In the genomic region with DNA sequence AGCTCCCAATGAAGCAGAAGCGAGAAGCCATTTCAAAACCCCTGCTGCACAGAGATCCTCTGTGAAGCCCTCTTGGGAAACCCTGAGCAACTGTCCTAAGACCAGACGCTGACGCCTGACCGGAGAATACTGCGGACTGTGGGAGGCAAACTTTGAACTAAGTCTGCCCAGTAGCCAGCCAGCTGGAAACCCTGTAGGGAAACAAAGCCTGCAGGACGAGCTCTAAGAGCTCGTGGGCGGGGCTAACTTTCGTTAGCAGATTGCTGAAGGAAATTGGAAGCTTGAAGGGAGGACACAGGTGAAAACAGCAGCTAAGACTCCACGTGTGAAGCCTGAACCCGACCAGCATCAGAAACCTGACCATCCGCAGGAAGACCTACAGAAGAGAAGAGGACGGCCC, we compare ENCODE assay signal across 14 mouse cellular contexts. TPM values are rescaled to one million over a fixed set of nuclear protein-coding genes. Genes with fewer than 3 reads are reported as not detected.
DNase-seq lines count a peak whose midpoint lies in the region; ATAC-seq and TF ChIP-seq lines count a peak whose summit lies in the region.
"Had no signal": no experiment of that assay in that cellular context is flagged by ENCODE, and none has a peak within 500 bp of the region (broad histone marks: within the 10 kb centered on the region; RNA-seq: fewer than 3 reads in every experiment).

No protein-coding gene starts in this region.

- peak overlapping the region; percentile 23 for H3K4me2 ChIP-seq in midbrain, embryonic 12.5 days (replicated peaks)
- H3K4me2 ChIP-seq in midbrain, postnatal 0 days (ENCODE audit: low read depth, low read length, poor library complexity, severe bottlenecking), result no peak overlapping the region; the same call in 1 of the 2 replicates
- peak overlapping the region; percentile 38 for H3K4me2 ChIP-seq in forebrain, embryonic 16.5 days (ENCODE audit: low read length)
- peak overlapping the region; percentile 26 for H3K4me2 ChIP-seq in stomach, embryonic 16.5 days (ENCODE audit: low read depth, low read length)
- no peak overlapping the region for H3K4me2 ChIP-seq in liver, postnatal 0 days (ENCODE audit: low read depth, low read length)
- H3K4me2 ChIP-seq: liver, embryonic 13.5 days had no signal

- peaks cover 18% of the 10 kb centered on the region for H3K4me1 ChIP-seq in midbrain, embryonic 12.5 days
- H3K4me1 ChIP-seq in midbrain, postnatal 0 days (ENCODE audit: insufficient read depth, low read length), result no peaks in the 10 kb centered on the region; the same call in 1 of the 2 replicates
- H3K4me1 ChIP-seq in forebrain, embryonic 16.5 days (replicated peaks; ENCODE audit: control insufficient read depth, insufficient read depth, low read length), result peaks cover 10% of the 10 kb centered on the region
- H3K4me1 ChIP-seq in stomach, embryonic 16.5 days (ENCODE audit: control insufficient read depth, insufficient read depth, low read length), result peaks cover 5% of the 10 kb centered on the region; the same call in 1 of the 2 replicates
- no peaks in the 10 kb centered on the region for H3K4me1 ChIP-seq in liver, postnatal 0 days (ENCODE audit: insufficient read depth)
- H3K4me1 ChIP-seq: liver, embryonic 13.5 days had no signal

- H3K27ac ChIP-seq in midbrain, embryonic 12.5 days (replicated peaks), result no peak overlapping the region; the same call in 1 of the 2 replicates
- no peak overlapping the region for H3K27ac ChIP-seq in midbrain, postnatal 0 days (ENCODE audit: low read depth, low read length)
- H3K27ac ChIP-seq in forebrain, embryonic 16.5 days (ENCODE audit: low read length), result no peak overlapping the region
- H3K27ac ChIP-seq in stomach, embryonic 16.5 days (ENCODE audit: low read length), result no peak overlapping the region
- no peak overlapping the region for H3K27ac ChIP-seq in liver, postnatal 0 days (ENCODE audit: low read depth)
- H3K27ac ChIP-seq: liver, embryonic 13.5 days had no signal

- no peak for ATAC-seq in midbrain, embryonic 12.5 days (ENCODE audit: low FRiP score, low read depth)
- ATAC-seq in midbrain, postnatal 0 days (ENCODE audit: low FRiP score), result no peak
- no peak for ATAC-seq in forebrain, embryonic 16.5 days
- ATAC-seq in stomach, embryonic 16.5 days (ENCODE audit: insufficient read depth, low FRiP score), result no peak
- ATAC-seq in liver, postnatal 0 days, result no peak

- no peak for DNase-seq in midbrain, postnatal 0 days (ENCODE audit: low spot score)
- DNase-seq in kidney, postnatal 25 days, result peak; percentile 59 to 78
- DNase-seq in adrenal gland, adult 8-10 months, result no peak
- no peak for DNase-seq in liver, postnatal 0 days
- no peak for DNase-seq in adipocyte (ENCODE audit: low spot score)
- DNase-seq: cerebellum, postnatal 25 days; gastrocnemius, postnatal 14 days; liver, embryonic 13.5 days; thymus, postnatal 14 days had no signal

- no peak for TF ChIP-seq EP300 in liver, postnatal 0 days (IDR thresholded peaks at IDR 0.05; ENCODE audit: low read depth)

- TF ChIP-seq CTCF in midbrain, postnatal 0 days (IDR thresholded peaks at IDR 0.05), result no peak
- TF ChIP-seq CTCF in liver, postnatal 0 days (IDR thresholded peaks at IDR 0.05; ENCODE audit: low read depth), result no peak

- H3K9ac ChIP-seq in midbrain, embryonic 12.5 days (replicated peaks), result no peak overlapping the region
- no peak overlapping the region for H3K9ac ChIP-seq in midbrain, postnatal 0 days (replicated peaks; ENCODE audit: low read length, poor library complexity, severe bottlenecking)
- peak overlapping the region; percentile 45 for H3K9ac ChIP-seq in forebrain, embryonic 16.5 days (replicated peaks; ENCODE audit: low read depth, low read length)
- H3K9ac ChIP-seq in stomach, embryonic 16.5 days (ENCODE audit: low read length), result no peak overlapping the region
- H3K9ac ChIP-seq in liver, postnatal 0 days (replicated peaks), result no peak overlapping the region
- H3K9ac ChIP-seq: liver, embryonic 13.5 days had no signal

- H3K27me3 ChIP-seq in midbrain, embryonic 12.5 days, result peaks cover 7% of the 10 kb centered on the region; the same call in 1 of the 2 replicates
- H3K27me3 ChIP-seq in midbrain, postnatal 0 days (ENCODE audit: insufficient read depth, low read length), result no peaks in the 10 kb centered on the region
- no peaks in the 10 kb centered on the region for H3K27me3 ChIP-seq in forebrain, embryonic 16.5 days (replicated peaks; ENCODE audit: control insufficient read depth, insufficient read depth, low read length)
- H3K27me3 ChIP-seq in stomach, embryonic 16.5 days (ENCODE audit: control insufficient read depth, insufficient read depth, low read length), result no peaks in the 10 kb centered on the region
- no peaks in the 10 kb centered on the region for H3K27me3 ChIP-seq in liver, postnatal 0 days (ENCODE audit: insufficient read depth, low read length)

- no peaks in the 10 kb centered on the region for H3K36me3 ChIP-seq in midbrain, embryonic 12.5 days
- H3K36me3 ChIP-seq in midbrain, postnatal 0 days (ENCODE audit: insufficient read depth, low read length), result no peaks in the 10 kb centered on the region
- H3K36me3 ChIP-seq in forebrain, embryonic 16.5 days (ENCODE audit: control insufficient read depth, insufficient read depth), result no peaks in the 10 kb centered on the region
- H3K36me3 ChIP-seq in stomach, embryonic 16.5 days (ENCODE audit: control insufficient read depth, insufficient read depth, low read length), result no peaks in the 10 kb centered on the region
- no peaks in the 10 kb centered on the region for H3K36me3 ChIP-seq in liver, postnatal 0 days (replicated peaks; ENCODE audit: insufficient read depth, low read length)
- H3K36me3 ChIP-seq: liver, embryonic 13.5 days had no signal

- no peaks in the 10 kb centered on the region for H3K9me3 ChIP-seq in midbrain, embryonic 12.5 days
- no peaks in the 10 kb centered on the region for H3K9me3 ChIP-seq in midbrain, postnatal 0 days (ENCODE audit: low read length)
- H3K9me3 ChIP-seq in forebrain, embryonic 16.5 days (ENCODE audit: control insufficient read depth, low read length), result no peaks in the 10 kb centered on the region
- no peaks in the 10 kb centered on the region for H3K9me3 ChIP-seq in stomach, embryonic 16.5 days (replicated peaks; ENCODE audit: control insufficient read depth, low read length)
- no peaks in the 10 kb centered on the region for H3K9me3 ChIP-seq in liver, postnatal 0 days (ENCODE audit: low read length)
- H3K9me3 ChIP-seq: liver, embryonic 13.5 days; megakaryocyte, embryonic 14.5 days had no signal

- H3K4me3 ChIP-seq in midbrain, embryonic 12.5 days, result no peak overlapping the region
- no peak overlapping the region for H3K4me3 ChIP-seq in midbrain, postnatal 0 days (ENCODE audit: low read depth, low read length)
- H3K4me3 ChIP-seq in forebrain, embryonic 16.5 days (replicated peaks; ENCODE audit: low read length), result no peak overlapping the region
- H3K4me3 ChIP-seq in stomach, embryonic 16.5 days (replicated peaks; ENCODE audit: low read length), result no peak overlapping the region
- no peak overlapping the region for H3K4me3 ChIP-seq in liver, postnatal 0 days (ENCODE audit: low read depth, low read length)
- H3K4me3 ChIP-seq: liver, embryonic 13.5 days; megakaryocyte, embryonic 14.5 days had no signal

- 5% methylated on average over 13 of the region's 13 CpGs for WGBS in midbrain, embryonic 12.5 days
- 6% methylated on average over 13 of the region's 13 CpGs for WGBS in midbrain, postnatal 0 days
- 4% methylated on average over 13 of the region's 13 CpGs for WGBS in forebrain, embryonic 16.5 days
- 7% methylated on average over 13 of the region's 13 CpGs for WGBS in stomach, embryonic 16.5 days
- WGBS in liver, postnatal 0 days (ENCODE audit: insufficient replicate concordance), result 12% methylated on average over 13 of the region's 13 CpGs

RNA-seq across cellular contexts. Expression of a gene that starts 40.3 kb away (rescaled TPM):
- polyA plus RNA-seq in midbrain, embryonic 12.5 days (2016; fragmentation: Nextera tagmentation; extraction: Ambion mirVana), result 25.7 and 28.2 TPM in 2 replicates
- 43.4 and 58.1 TPM in 2 replicates for total RNA-seq in midbrain, postnatal 0 days (2014; rRNA removed)
- 100 and 115 TPM in 2 replicates for polyA plus RNA-seq in midbrain, postnatal 0 days (2015; fragmentation: Nextera tagmentation; extraction: Ambion mirVana)
- 18.6 and 29.7 TPM in 2 replicates for polyA plus RNA-seq in forebrain, embryonic 16.5 days (2015; fragmentation: Nextera tagmentation; extraction: Ambion mirVana)
- 14.5 and 17.7 TPM in 2 replicates for polyA plus RNA-seq in stomach, embryonic 16.5 days (2015; fragmentation: Nextera tagmentation; extraction: Ambion mirVana)
- total RNA-seq in adrenal gland, adult 8-10 months (2022), result 10 to 100 TPM; 38.8 to 45.1 (median 41.8) TPM
- 2.1 and 2.2 TPM in 2 replicates for polyA plus RNA-seq in liver, postnatal 0 days (2015; fragmentation: Nextera tagmentation; extraction: Ambion mirVana)

RNA-seq across cellular contexts. Expression of a gene that starts 45.7 kb away (rescaled TPM):
- polyA plus RNA-seq in midbrain, embryonic 12.5 days (2016; fragmentation: Nextera tagmentation; extraction: Ambion mirVana), result not detected in 2 replicates
- not detected in 2 replicates for total RNA-seq in midbrain, postnatal 0 days (2014; rRNA removed)
- polyA plus RNA-seq in midbrain, postnatal 0 days (2015; fragmentation: Nextera tagmentation; extraction: Ambion mirVana), result not detected in 2 replicates
- not detected in 2 replicates for polyA plus RNA-seq in forebrain, embryonic 16.5 days (2015; fragmentation: Nextera tagmentation; extraction: Ambion mirVana)
- not detected in 2 replicates for polyA plus RNA-seq in stomach, embryonic 16.5 days (2015; fragmentation: Nextera tagmentation; extraction: Ambion mirVana)
- not detected for total RNA-seq in adrenal gland, adult 8-10 months (2022)
- not detected in 2 replicates for polyA plus RNA-seq in liver, postnatal 0 days (2015; fragmentation: Nextera tagmentation; extraction: Ambion mirVana)
- total RNA-seq: gastrocnemius, postnatal 14 days had no signal
- polyA plus RNA-seq: intestine, embryonic 14.5 days; liver, embryonic 13.5 days had no signal

Comparison
In these comparisons a context has a peak if more than half of its experiments do, and no peak if none do; other contexts are left out.
1. H3K4me2 ChIP-seq: peak in midbrain, embryonic 12.5 days (single experiment), forebrain, embryonic 16.5 days (single experiment) and stomach, embryonic 16.5 days (single experiment); none in midbrain, postnatal 0 days (single experiment) and liver, postnatal 0 days (single experiment).
2. DNase-seq: peak in kidney, postnatal 25 days (2 of 2); none in midbrain, postnatal 0 days (single experiment), adrenal gland, adult 8-10 months (single experiment), liver, postnatal 0 days (single experiment) and adipocyte (single experiment).